Comparison of ENCODE assay signal across 8 mouse cellular contexts in the genomic region with DNA sequence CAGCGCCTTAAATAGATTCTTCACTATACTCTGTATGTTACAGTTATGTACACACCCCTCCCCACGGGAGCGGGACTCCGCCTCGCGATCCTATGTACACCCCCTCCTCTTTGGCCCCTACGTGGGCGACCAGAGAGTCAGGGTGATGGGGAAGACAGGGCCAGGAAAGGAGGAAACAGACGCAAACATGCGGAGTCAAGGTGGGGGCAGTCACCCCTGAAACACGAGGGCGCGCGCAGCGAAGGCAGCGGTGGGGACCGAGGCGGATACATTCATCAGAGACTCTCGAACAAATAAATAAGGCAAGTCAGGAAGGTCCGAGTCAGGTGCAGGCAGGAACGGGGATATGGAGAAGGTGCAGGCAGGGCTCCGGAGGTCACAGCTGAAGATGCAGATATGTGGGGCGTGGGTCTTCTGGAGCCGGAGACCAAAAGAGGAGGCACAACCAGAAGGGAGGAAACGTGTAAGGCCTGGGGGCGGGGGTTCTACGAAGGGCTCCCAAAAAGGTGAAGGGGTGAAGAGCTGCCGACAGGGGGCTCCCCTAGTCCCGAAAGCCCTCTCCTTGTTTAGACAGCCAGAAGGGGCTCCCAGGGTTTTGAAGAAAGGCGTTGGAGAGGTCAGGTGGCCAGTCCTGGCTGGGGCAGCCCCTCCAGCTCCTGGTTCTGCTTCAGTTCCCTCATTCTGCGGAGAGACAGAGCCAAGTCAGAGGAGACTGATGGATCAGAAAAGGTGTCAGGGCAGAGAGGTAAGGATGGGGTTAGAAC. TPM values are rescaled to one million over a fixed set of nuclear protein-coding genes. Genes with fewer than 3 reads are reported as not detected.
A peak's percentile ranks its signal among the peaks of the same experiment; 100 is the strongest.
DNase-seq lines count a peak whose midpoint lies in the region; ATAC-seq and TF ChIP-seq lines count a peak whose summit lies in the region.

No protein-coding gene starts in this region.

- peak; percentile 39 for TF ChIP-seq RAD21 in MEL (IDR thresholded peaks at IDR 0.05; ENCODE audit: low read depth, low read length)

- TF ChIP-seq POLR2A in MEL (IDR thresholded peaks at IDR 0.05; ENCODE audit: control insufficient read depth in 1 of 2, insufficient read depth in 1 of 2, low read depth in 1 of 2, low read length in 2 of 2, poor library complexity in 1 of 2): no peak; a peak in 1 of 4 replicates

- TF ChIP-seq EP300 in MEL (IDR thresholded peaks at IDR 0.05; ENCODE audit: low read depth in 1 of 2, low read length in 2 of 2): no peak; a peak in 1 of 4 replicates

- H3K27me3 ChIP-seq in MEL (ENCODE audit: control insufficient read depth in 1 of 2, insufficient read depth in 2 of 2, low read length in 2 of 2): no peaks in the 10 kb centered on the region
- no peaks in the 10 kb centered on the region for H3K27me3 ChIP-seq in forebrain, embryonic 16.5 days (replicated peaks; ENCODE audit: control insufficient read depth, insufficient read depth, low read length)

- peak; percentile 26 for ATAC-seq in forebrain, embryonic 16.5 days

- no peaks in the 10 kb centered on the region for H3K9me3 ChIP-seq in MEL (replicated peaks; ENCODE audit: insufficient read depth, low read length)
- no peaks in the 10 kb centered on the region for H3K9me3 ChIP-seq in forebrain, embryonic 16.5 days (ENCODE audit: control insufficient read depth, low read length)

- peaks cover 18% of the 10 kb centered on the region for H3K79me2 ChIP-seq in MEL (ENCODE audit: control insufficient read depth, insufficient read depth, low read length, poor library complexity)

- peak; percentile 47 to 83 (median 78); a peak in 5 of 6 replicates for TF ChIP-seq CTCF in MEL (IDR thresholded peaks at IDR 0.05 in 2 of 3, conservative IDR thresholded peaks at IDR 0.05 in 1 of 3; ENCODE audit: control insufficient read depth in 1 of 3, insufficient read depth in 1 of 3, low read depth in 2 of 3, low read length in 3 of 3, poor library complexity in 1 of 3, severe bottlenecking in 1 of 3)

- peak overlapping the region; percentile 90 for H3K9ac ChIP-seq in MEL (ENCODE audit: control insufficient read depth, low read depth, low read length, poor library complexity, severe bottlenecking)
- H3K9ac ChIP-seq in forebrain, embryonic 16.5 days (replicated peaks; ENCODE audit: low read depth, low read length): peak overlapping the region; percentile 63

- H3K36me3 ChIP-seq in MEL (ENCODE audit: control insufficient read depth in 1 of 2, insufficient read depth in 2 of 2, low read length in 2 of 2): peaks cover 0 to 11% of the 10 kb centered on the region in 2 experiments; a peak in 2 of 4 replicates
- peaks cover 5% of the 10 kb centered on the region for H3K36me3 ChIP-seq in forebrain, embryonic 16.5 days (ENCODE audit: control insufficient read depth, insufficient read depth)

- peak overlapping the region; percentile 85 for H3K4me2 ChIP-seq in forebrain, embryonic 16.5 days (ENCODE audit: low read length)

- peak overlapping the region; percentile 75 to 87 for H3K4me3 ChIP-seq in MEL (ENCODE audit: control insufficient read depth in 1 of 2, insufficient read depth in 1 of 2, low read depth in 2 of 2, low read length in 2 of 2)
- peak overlapping the region; percentile 66 for H3K4me3 ChIP-seq in forebrain, embryonic 16.5 days (replicated peaks; ENCODE audit: low read length)

- DNase-seq in MEL (ENCODE audit: low read depth, low spot score): peak; percentile 94
- DNase-seq in cerebellum, adult 18-20 months: peak; percentile 73 to 76
- peak; percentile 85 for DNase-seq in heart, postnatal 4 days
- DNase-seq in layer of hippocampus, adult 9-11 months: peak; percentile 77
- DNase-seq in lung, postnatal 10 days: peak; percentile 89
- DNase-seq in ovary, postnatal 10 days (ENCODE audit: low spot score): peak; percentile 43
- DNase-seq in thymus, postnatal 4 days: peak; percentile 94

- 0% methylated on average over 31 of the region's 31 CpGs for WGBS in forebrain, embryonic 16.5 days

- peak overlapping the region; percentile 97 for H3K27ac ChIP-seq in MEL (ENCODE audit: control insufficient read depth, low read depth, low read length)
- H3K27ac ChIP-seq in forebrain, embryonic 16.5 days (ENCODE audit: low read length): peak overlapping the region; percentile 97

- peaks cover 2 to 24% of the 10 kb centered on the region in 2 experiments; a peak in 3 of 4 replicates for H3K4me1 ChIP-seq in MEL (ENCODE audit: control insufficient read depth in 1 of 2, insufficient read depth in 2 of 2, low read length in 2 of 2)
- peaks cover 24% of the 10 kb centered on the region for H3K4me1 ChIP-seq in forebrain, embryonic 16.5 days (replicated peaks; ENCODE audit: control insufficient read depth, insufficient read depth, low read length)

TF ChIP-seq in MEL, 35 proteins besides CTCF, POLR2A, EP300 and RAD21 (continues in another document):
- TF ChIP-seq TBP (IDR thresholded peaks at IDR 0.05; ENCODE audit: low read depth, low read length) (peak; percentile 49), GABPA (IDR thresholded peaks at IDR 0.05; ENCODE audit: low read depth, low read length) (no peak), KAT2A (conservative IDR thresholded peaks at IDR 0.05; ENCODE audit: low read depth, low read length) (no peak), USF2 (IDR thresholded peaks at IDR 0.05; ENCODE audit: borderline replicate concordance in 1 of 2, insufficient read depth in 1 of 2, low read depth in 1 of 2, low read length in 2 of 2) (no peak), ZC3H11A (IDR thresholded peaks at IDR 0.05; ENCODE audit: low read depth, low read length) (peak; percentile 20; the same call in 1 of the 2 replicates), GATA1 (IDR thresholded peaks at IDR 0.05; ENCODE audit: low read depth, low read length) (no peak), TCF12 (IDR thresholded peaks at IDR 0.05; ENCODE audit: low read depth, low read length) (peak; percentile 46; the same call in 1 of the 2 replicates), MAFK (IDR thresholded peaks at IDR 0.05; ENCODE audit: borderline replicate concordance, low read depth, low read length) (no peak), NELFE (IDR thresholded peaks at IDR 0.05; ENCODE audit: low read depth, low read length) (peak; percentile 50; the same call in 1 of the 2 replicates), BHLHE40 (IDR thresholded peaks at IDR 0.05; ENCODE audit: borderline replicate concordance, low read depth, low read length) (no peak), ZMIZ1 (IDR thresholded peaks at IDR 0.05; ENCODE audit: low read depth, low read length) (no peak), MXI1 (IDR thresholded peaks at IDR 0.05; ENCODE audit: low read depth, low read length) (peak; percentile 35; the same call in 1 of the 2 replicates), MAZ (IDR thresholded peaks at IDR 0.05; ENCODE audit: low read depth, low read length) (peak; percentile 86), MEF2A (IDR thresholded peaks at IDR 0.05; ENCODE audit: extremely low read depth, insufficient replicate concordance, low read depth, low read length, poor library complexity, severe bottlenecking) (no peak), SIN3A (IDR thresholded peaks at IDR 0.05; ENCODE audit: low read length) (no peak; the same call in 1 of the 2 replicates), TAL1 (IDR thresholded peaks at IDR 0.05; ENCODE audit: low read length) (no peak), E2F4 (IDR thresholded peaks at IDR 0.05; ENCODE audit: borderline replicate concordance, low read depth, low read length) (no peak), SMC3 (IDR thresholded peaks at IDR 0.05; ENCODE audit: low read depth, low read length) (peak; percentile 65), NRF1 (IDR thresholded peaks at IDR 0.05; ENCODE audit: insufficient read depth, low read depth, low read length, poor library complexity, severe bottlenecking) (no peak), POLR2AphosphoS5 (IDR thresholded peaks at IDR 0.05; ENCODE audit: borderline replicate concordance, low read depth, low read length) (no peak), UBTF (IDR thresholded peaks at IDR 0.05; ENCODE audit: borderline replicate concordance, insufficient read depth, low read depth, low read length) (no peak), CHD2 (IDR thresholded peaks at IDR 0.05; ENCODE audit: low read length) (no peak), ETS1 (IDR thresholded peaks at IDR 0.05; ENCODE audit: low read depth, low read length) (0 out of 2 replicates have a peak, but pooled peaks have one; percentile 24), ZKSCAN1 (IDR thresholded peaks at IDR 0.05; ENCODE audit: low read depth, low read length) (no peak)

RNA-seq across cellular contexts. Expression of gene Spag7, which starts 0.5 kb away (rescaled TPM):
- total RNA-seq in MEL (2012; rRNA removed): 76.4 and 81.0 TPM in 2 replicates
- polyA plus RNA-seq in MEL (2012; ENCODE audit: insufficient read depth in 1 of 2, insufficient read length in 2 of 2, low read depth in 1 of 2, low replicate concordance in 2 of 2, missing spikeins in 1 of 2): 10 to 100 TPM in 1 of 2 experiments, not detected in 1; 99.6 TPM
- polyA plus RNA-seq in forebrain, embryonic 16.5 days (2015; fragmentation: Nextera tagmentation; extraction: Ambion mirVana): 119 and 146 TPM in 2 replicates
- total RNA-seq in heart, postnatal 4 days (2021): 10 to 100 TPM; 86.2 to 92.3 TPM

RNA-seq across cellular contexts. Expression of gene Eno3, which starts 12.8 kb away (rescaled TPM):
- 12.9 and 14.2 TPM in 2 replicates for total RNA-seq in MEL (2012; rRNA removed)
- polyA plus RNA-seq in MEL (2012; ENCODE audit: insufficient read depth in 1 of 2, insufficient read length in 2 of 2, low read depth in 1 of 2, low replicate concordance in 2 of 2, missing spikeins in 1 of 2): 10 to 100 TPM in 1 of 2 experiments, not detected in 1; 16.8 TPM
- polyA plus RNA-seq in forebrain, embryonic 16.5 days (2015; fragmentation: Nextera tagmentation; extraction: Ambion mirVana): 6.5 and 8.2 TPM in 2 replicates
- 1,000 to 10,000 TPM; 1,339 to 1,391 TPM for total RNA-seq in heart, postnatal 4 days (2021)

RNA-seq across cellular contexts. Expression of gene Pfn1, which starts 15.3 kb away (rescaled TPM):
- total RNA-seq in MEL (2012; rRNA removed): 1,332 and 1,356 TPM in 2 replicates
- polyA plus RNA-seq in MEL (2012; ENCODE audit: insufficient read depth in 1 of 2, insufficient read length in 2 of 2, low read depth in 1 of 2, low replicate concordance in 2 of 2, missing spikeins in 1 of 2): 1,000 to 10,000 TPM; 2,392 to 5,980 TPM
- 642 and 656 TPM in 2 replicates for polyA plus RNA-seq in forebrain, embryonic 16.5 days (2015; fragmentation: Nextera tagmentation; extraction: Ambion mirVana)
- 100 to 1,000 TPM; 572 to 580 TPM for total RNA-seq in heart, postnatal 4 days (2021)

RNA-seq across cellular contexts. Expression of gene Camta2, which starts 18.1 kb away (rescaled TPM):
- total RNA-seq in MEL (2012; rRNA removed): 1.9 and 2.8 TPM in 2 replicates
- polyA plus RNA-seq in MEL (2012; ENCODE audit: insufficient read depth in 1 of 2, insufficient read length in 2 of 2, low read depth in 1 of 2, low replicate concordance in 2 of 2, missing spikeins in 1 of 2): 10 to 100 TPM in 1 of 2 experiments, not detected in 1; 15.0 TPM
- 17.2 and 21.3 TPM in 2 replicates for polyA plus RNA-seq in forebrain, embryonic 16.5 days (2015; fragmentation: Nextera tagmentation; extraction: Ambion mirVana)
- 10 to 100 TPM; 22.2 to 23.5 TPM for total RNA-seq in heart, postnatal 4 days (2021)

RNA-seq across cellular contexts. Expression of gene Slc25a11, which starts 22.5 kb away (rescaled TPM):
- 96.3 and 104 TPM in 2 replicates for total RNA-seq in MEL (2012; rRNA removed)
- 100 to 1,000 TPM; 114 to 145 TPM for polyA plus RNA-seq in MEL (2012; ENCODE audit: insufficient read depth in 1 of 2, insufficient read length in 2 of 2, low read depth in 1 of 2, low replicate concordance in 2 of 2, missing spikeins in 1 of 2)
- 159 and 174 TPM in 2 replicates for polyA plus RNA-seq in forebrain, embryonic 16.5 days (2015; fragmentation: Nextera tagmentation; extraction: Ambion mirVana)
- total RNA-seq in heart, postnatal 4 days (2021): 100 to 1,000 TPM; 311 to 313 TPM

Comparison
In these comparisons a context has a peak if more than half of its experiments do, and no peak if none do; other contexts are left out.
1. Peak in every context shown above with its lines: DNase-seq, ATAC-seq, H3K4me3 ChIP-seq and H3K27ac ChIP-seq.
2. DNase-seq: peak in every context shown above with its lines; median percentile 94 in MEL; 94 in thymus, postnatal 4 days; 89 in lung, postnatal 10 days; 85 in heart, postnatal 4 days; 77 in layer of hippocampus, adult 9-11 months; 74 in cerebellum, adult 18-20 months; 43 in ovary, postnatal 10 days.
3. RNA of gene Eno3, which starts 12.8 kb away (total RNA-seq): 1,339 to 1,391 TPM in heart, postnatal 4 days; 12.9 to 14.2 TPM in MEL; every median in the first group is over 10 times any median in the second.